Mouse (Mus musculus): Measurements from ENCODE around the gene Tepsin. TPM values are rescaled to one million over a fixed set of nuclear protein-coding genes. Genes with fewer than 3 reads are reported as not detected.
A peak's percentile ranks its signal among the peaks of the same experiment; 100 is the strongest.

The Tepsin gene
- total RNA-seq, 2 experiments from 2014 or later: 4.5 to 5.5 TPM

- H3K4me3 ChIP-seq: no peak overlapping the region
- no peak for DNase-seq
- TF ChIP-seq CTCF (IDR thresholded peaks at IDR 0.05): no peak
- intact Hi-C loops (cut with DNase I): no loop called here
- no peak overlapping the region for H3K27ac ChIP-seq
Observed at GRCm38 (mm10) chr11:120070286-120070930, 28.1 kb downstream of the Tepsin start.

GRCm38 (mm10) chr11:120069261-120069660 is 29.3 kb downstream of the Tepsin start:
- no peak for TF ChIP-seq CTCF (IDR thresholded peaks at IDR 0.05)
- DNase-seq: no peak
- intact Hi-C loops (cut with DNase I): no loop called here
- no peak overlapping the region for H3K27ac ChIP-seq
- H3K4me3 ChIP-seq: no peak overlapping the region

GRCm38 (mm10) chr11:120067834-120068233 is 30.7 kb downstream of the Tepsin start:
- DNase-seq: no peak
- no peak for TF ChIP-seq CTCF (IDR thresholded peaks at IDR 0.05)
- Histone ChIP-seq H3K27ac (no peak overlapping the region), H3K4me3 (no peak overlapping the region)
- intact Hi-C loops (cut with DNase I): no loop called here

GRCm38 (mm10) chr11:120065291-120065690 is 33.2 kb downstream of the Tepsin start:
- H3K4me3 ChIP-seq: no peak overlapping the region
- intact Hi-C loops (cut with DNase I): loop anchor here (1.0 to 2.0 kb wide), 2 partner anchors 34 to 52 kb away; no protein-coding TSS in a partner anchor
- TF ChIP-seq CTCF (IDR thresholded peaks at IDR 0.05): peak; percentile 84
- DNase-seq: peak; percentile 75
- H3K27ac ChIP-seq: no peak overlapping the region

- Histone ChIP-seq H3K4me3 (no peak overlapping the region), H3K27ac (no peak overlapping the region)
- no peak for TF ChIP-seq CTCF (IDR thresholded peaks at IDR 0.05)
- no peak for DNase-seq
- intact Hi-C loops (cut with DNase I): loop anchor here (1.0 to 2.0 kb wide), 2 partner anchors 34 to 51 kb away; no protein-coding TSS in a partner anchor
Observed at GRCm38 (mm10) chr11:120064668-120065040, 33.9 kb downstream of the Tepsin start.

GRCm38 (mm10) chr11:120064006-120064667 is 34.4 kb downstream of the Tepsin start:
- no peak overlapping the region for H3K4me3 ChIP-seq
- TF ChIP-seq CTCF (IDR thresholded peaks at IDR 0.05): no peak
- no peak overlapping the region for H3K27ac ChIP-seq
- intact Hi-C loops (cut with DNase I): loop anchor here (2.0 kb wide), 1 partner anchor 33 kb away; no protein-coding TSS in a partner anchor
- DNase-seq: no peak

- intact Hi-C loops (cut with DNase I): no loop called here
Observed at GRCm38 (mm10) chr11:120063326-120063725, 35.2 kb downstream of the Tepsin start.

GRCm38 (mm10) chr11:120060634-120061033 is 37.9 kb downstream of the Tepsin start:
- no peak for TF ChIP-seq CTCF (IDR thresholded peaks at IDR 0.05)
- intact Hi-C loops (cut with DNase I): no loop called here
- Histone ChIP-seq H3K4me3 (no peak overlapping the region), H3K27ac (no peak overlapping the region)
- no peak for DNase-seq

More at GRCm38 (mm10) chr11:120063326-120063725, 35.2 kb downstream of the Tepsin start:
- no peak overlapping the region for H3K4me3 ChIP-seq
- H3K27ac ChIP-seq: no peak overlapping the region
- no peak for DNase-seq
- no peak for TF ChIP-seq CTCF (IDR thresholded peaks at IDR 0.05)

- DNase-seq: no peak
- Histone ChIP-seq H3K27ac (no peak overlapping the region), H3K4me3 (no peak overlapping the region)
- intact Hi-C loops (cut with DNase I): no loop called here
- TF ChIP-seq CTCF (IDR thresholded peaks at IDR 0.05): no peak
Observed at GRCm38 (mm10) chr11:120055953-120056732, 42.4 kb downstream of the Tepsin start.

- H3K27ac ChIP-seq: no peak overlapping the region
- TF ChIP-seq CTCF (IDR thresholded peaks at IDR 0.05): no peak
- intact Hi-C loops (cut with DNase I): loop anchor here (2.0 kb wide), 1 partner anchor 51 kb away; no protein-coding TSS in a partner anchor
- DNase-seq: no peak
- no peak overlapping the region for H3K4me3 ChIP-seq
Observed at GRCm38 (mm10) chr11:120053846-120054245, 44.7 kb downstream of the Tepsin start.

- Histone ChIP-seq H3K27ac (peak overlapping the region; percentile 51; the same call in 1 of the 2 replicates), H3K4me3 (no peak overlapping the region)
- no peak for TF ChIP-seq CTCF (IDR thresholded peaks at IDR 0.05)
- peak; percentile 53 for DNase-seq
- intact Hi-C loops (cut with DNase I): loop anchor here (2.0 kb wide), 1 partner anchor 49 kb away; no protein-coding TSS in a partner anchor
Observed at GRCm38 (mm10) chr11:120052274-120052673, 46.3 kb downstream of the Tepsin start.

- no peak for TF ChIP-seq CTCF (IDR thresholded peaks at IDR 0.05)
- Histone ChIP-seq H3K27ac (peak overlapping the region; percentile 51; the same call in 1 of the 2 replicates), H3K4me3 (no peak overlapping the region)
- intact Hi-C loops (cut with DNase I): no loop called here
- DNase-seq: no peak
Observed at GRCm38 (mm10) chr11:120051124-120051811, 47.3 kb downstream of the Tepsin start.

Data from gastrocnemius, adult 2 months (tissue).